Comparison of ENCODE assay signal across 8 mouse cellular contexts in genomic region chr2:66180293-66180692, GRCm38 (mm10). TPM values are rescaled to one million over a fixed set of nuclear protein-coding genes. Genes with fewer than 3 reads are reported as not detected.
A peak's percentile ranks its signal among the peaks of the same experiment; 100 is the strongest.
DNase-seq lines count a peak whose midpoint lies in the region; ATAC-seq lines count a peak whose summit lies in the region.

No protein-coding gene starts in this region.

- H3K27ac ChIP-seq in kidney, embryonic 14.5 days (ENCODE audit: low read depth, low read length), result no peak overlapping the region

- peak; percentile 82 for ATAC-seq in kidney, embryonic 14.5 days (ENCODE audit: low FRiP score, low TSS enrichment)

- intact Hi-C loops in gastrocnemius, postnatal 36 days (cut with DNase I), result loop anchor here (10.0 kb wide), 1 partner anchor 385 kb away; no protein-coding TSS in a partner anchor

- H3K4me3 ChIP-seq in kidney, embryonic 14.5 days (ENCODE audit: low read length), result no peak overlapping the region

- DNase-seq in embryo, embryonic 10 days (ENCODE audit: low spot score), result peak; percentile 79
- DNase-seq in embryo, embryonic 9.5 days (ENCODE audit: extremely low spot score), result no peak
- DNase-seq in adrenal gland, postnatal 36 days, result peak; percentile 61 to 70
- peak; percentile 21 to 23 for DNase-seq in gastrocnemius, postnatal 36 days
- DNase-seq in lung, postnatal 10 days, result peak; percentile 58
- DNase-seq in skeletal muscle tissue, adult 2 months (ENCODE audit: low read depth, low spot score), result peak; percentile 30
- DNase-seq in layer of hippocampus, adult 9-10 months (ENCODE audit: low spot score), result no peak

- H3K4me1 ChIP-seq in kidney, embryonic 14.5 days (ENCODE audit: control insufficient read depth, insufficient read depth, low read length), result no peaks in the 10 kb centered on the region

- no peaks in the 10 kb centered on the region for H3K36me3 ChIP-seq in kidney, embryonic 14.5 days (ENCODE audit: control insufficient read depth, insufficient read depth, low read length)

- WGBS in kidney, embryonic 14.5 days, result 16% methylated on average over 10 of the region's 10 CpGs

- H3K27me3 ChIP-seq in kidney, embryonic 14.5 days (ENCODE audit: control insufficient read depth, insufficient read depth, low read length), result no peaks in the 10 kb centered on the region

- no peaks in the 10 kb centered on the region for H3K9me3 ChIP-seq in kidney, embryonic 14.5 days (ENCODE audit: control insufficient read depth, low read length)

- H3K9ac ChIP-seq in kidney, embryonic 14.5 days (ENCODE audit: low read depth, low read length), result no peak overlapping the region

- no peak overlapping the region for H3K4me2 ChIP-seq in kidney, embryonic 14.5 days (replicated peaks; ENCODE audit: low read depth, low read length)

RNA-seq across cellular contexts. Expression of gene Galnt3, which starts 55.5 kb away (rescaled TPM):
- 1 to 10 TPM in 1 of 2 experiments, under 1 TPM in 1; 0.63 to 2.0 TPM for total RNA-seq in adrenal gland, postnatal 36 days (2021)
- total RNA-seq in gastrocnemius, postnatal 36 days (2021), result not detected
- 7.0 and 9.4 TPM in 2 replicates for polyA plus RNA-seq in kidney, embryonic 14.5 days (2014; fragmentation: Nextera tagmentation; extraction: Ambion mirVana)

Comparison
In these comparisons a context has a peak if more than half of its experiments do, and no peak if none do; other contexts are left out.
1. DNase-seq: peak in embryo, embryonic 10 days (single experiment), adrenal gland, postnatal 36 days (2 of 2), gastrocnemius, postnatal 36 days (2 of 2), lung, postnatal 10 days (single experiment) and skeletal muscle tissue, adult 2 months (single experiment); none in embryo, embryonic 9.5 days (single experiment) and layer of hippocampus, adult 9-10 months (single experiment).